Comparison of ENCODE assay signal across 8 mouse cellular contexts in the genomic region with DNA sequence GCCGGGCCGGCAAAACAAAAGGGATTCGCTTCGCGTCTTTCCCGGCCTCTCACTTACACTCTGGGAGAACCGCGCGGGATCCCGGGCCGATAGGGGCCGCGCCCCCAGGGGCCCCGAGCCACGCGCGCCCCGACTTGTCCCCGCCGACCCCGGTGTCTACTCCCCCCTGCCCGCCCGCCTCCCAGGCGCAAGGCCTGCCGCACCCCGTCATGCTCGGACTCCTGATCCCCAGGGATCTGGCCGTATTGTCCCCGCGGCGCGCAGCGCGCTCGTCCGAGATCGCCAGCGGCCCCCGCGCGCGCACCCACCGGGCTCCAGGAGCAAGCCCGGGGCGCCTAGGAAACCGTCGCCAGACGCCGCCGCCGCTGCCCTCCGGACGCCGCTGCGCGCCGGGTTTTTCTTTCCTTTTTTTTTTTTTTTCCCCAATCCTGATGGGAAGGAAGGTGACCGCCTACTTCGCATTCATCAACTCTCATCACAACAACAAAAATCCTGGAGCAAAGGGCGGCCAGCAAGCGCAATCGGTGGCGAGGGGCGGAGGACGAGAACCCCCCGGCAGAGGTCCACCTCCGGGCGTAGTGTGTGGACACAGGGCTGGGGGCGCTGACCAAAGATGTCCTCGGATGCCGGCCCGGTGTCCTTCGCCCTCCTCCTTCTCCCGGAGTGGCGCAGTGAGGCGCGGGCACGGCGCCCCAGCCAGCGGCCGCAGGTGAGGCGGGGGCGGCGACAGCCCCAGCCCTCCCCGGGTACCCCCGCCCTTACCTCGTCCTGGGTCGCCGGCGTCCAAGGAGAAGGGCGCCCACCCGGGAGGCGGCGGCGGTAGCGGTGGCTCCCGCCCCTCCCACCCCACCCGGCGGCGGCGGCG. TPM values are rescaled to one million over a fixed set of nuclear protein-coding genes. Genes with fewer than 3 reads are reported as not detected.
A peak's percentile ranks its signal among the peaks of the same experiment; 100 is the strongest.
DNase-seq lines count a peak whose midpoint lies in the region; ATAC-seq and TF ChIP-seq lines count a peak whose summit lies in the region.

No protein-coding gene starts in this region.

- H3K27me3 ChIP-seq in embryonic facial prominence, embryonic 13.5 days = peaks cover 9% of the 10 kb centered on the region
- no peaks in the 10 kb centered on the region for H3K27me3 ChIP-seq in heart, embryonic 16.5 days (ENCODE audit: control insufficient read depth, insufficient read depth, low read length)
- H3K27me3 ChIP-seq in lung, postnatal 0 days (replicated peaks; ENCODE audit: insufficient read depth, low read length) = no peaks in the 10 kb centered on the region

- peak overlapping the region; percentile 86 for H3K4me2 ChIP-seq in embryonic facial prominence, embryonic 13.5 days
- peak overlapping the region; percentile 96 for H3K4me2 ChIP-seq in heart, embryonic 16.5 days (ENCODE audit: low read depth, low read length)
- H3K4me2 ChIP-seq in lung, postnatal 0 days (replicated peaks; ENCODE audit: low read depth, low read length) = peak overlapping the region; percentile 91

- H3K27ac ChIP-seq in embryonic facial prominence, embryonic 13.5 days = peak overlapping the region; percentile 98
- peak overlapping the region; percentile 99 for H3K27ac ChIP-seq in heart, embryonic 16.5 days (ENCODE audit: low read length)
- H3K27ac ChIP-seq in lung, postnatal 0 days (ENCODE audit: low read length) = peak overlapping the region; percentile 98

- no peak for TF ChIP-seq EP300 in lung, postnatal 0 days (IDR thresholded peaks at IDR 0.05)

- no peak for TF ChIP-seq CTCF in lung, postnatal 0 days (IDR thresholded peaks at IDR 0.05)

- H3K4me1 ChIP-seq in embryonic facial prominence, embryonic 13.5 days = peaks cover 36% of the 10 kb centered on the region
- H3K4me1 ChIP-seq in heart, embryonic 16.5 days (ENCODE audit: control insufficient read depth, insufficient read depth, low read length) = peaks cover 35% of the 10 kb centered on the region
- H3K4me1 ChIP-seq in lung, postnatal 0 days (ENCODE audit: insufficient read depth, low read depth, low read length) = peaks cover 14% of the 10 kb centered on the region

- no peaks in the 10 kb centered on the region for H3K9me3 ChIP-seq in embryonic facial prominence, embryonic 13.5 days
- no peaks in the 10 kb centered on the region for H3K9me3 ChIP-seq in heart, embryonic 16.5 days (replicated peaks; ENCODE audit: control insufficient read depth, low read length)
- H3K9me3 ChIP-seq in lung, postnatal 0 days (ENCODE audit: low read length) = no peaks in the 10 kb centered on the region

- no peaks in the 10 kb centered on the region for H3K36me3 ChIP-seq in embryonic facial prominence, embryonic 13.5 days
- no peaks in the 10 kb centered on the region for H3K36me3 ChIP-seq in heart, embryonic 16.5 days (ENCODE audit: control insufficient read depth, insufficient read depth)
- no peaks in the 10 kb centered on the region for H3K36me3 ChIP-seq in lung, postnatal 0 days (ENCODE audit: insufficient read depth, low read length)

- WGBS in embryonic facial prominence, embryonic 13.5 days = under 1% methylated on average over 83 of the region's 102 CpGs
- WGBS in heart, embryonic 16.5 days = 0% methylated on average over 65 of the region's 102 CpGs
- whole genome bisulfite sequencing in lung, postnatal 0 days = 4% methylated on average over 53 of the region's 102 CpGs

- ATAC-seq in embryonic facial prominence, embryonic 13.5 days (ENCODE audit: insufficient number of reproducible peaks, insufficient read depth, low FRiP score, low TSS enrichment, low read depth) = peak; percentile 16
- peak; percentile 3; the same call in 1 of the 2 replicates for ATAC-seq in heart, embryonic 16.5 days (replicated peaks; ENCODE audit: extremely low read depth, insufficient read depth, low FRiP score)
- peak; percentile 12 for ATAC-seq in lung, postnatal 0 days
- ATAC-seq in frontal cortex, adult (ENCODE audit: low TSS enrichment) = no peak

- H3K9ac ChIP-seq in embryonic facial prominence, embryonic 13.5 days = peak overlapping the region; percentile 98
- H3K9ac ChIP-seq in heart, embryonic 16.5 days (ENCODE audit: low read length) = peak overlapping the region; percentile 98
- peak overlapping the region; percentile 90 for H3K9ac ChIP-seq in lung, postnatal 0 days (replicated peaks; ENCODE audit: low read depth)

- DNase-seq in CD4-positive helper T cell, adult 2 months (ENCODE audit: low read depth, low spot score) = peak; percentile 3
- peak; percentile 61 for DNase-seq in ZHBTc4 (ENCODE audit: low read depth, low spot score)
- peak; percentile 53 to 72 for DNase-seq in kidney, postnatal 36 days
- DNase-seq in lung, postnatal 0 days (ENCODE audit: low spot score) = peak; percentile 72
- DNase-seq in right cerebral cortex, postnatal 14 days = peak; percentile 39

- peak overlapping the region; percentile 96 for H3K4me3 ChIP-seq in embryonic facial prominence, embryonic 13.5 days
- peak overlapping the region; percentile 94 for H3K4me3 ChIP-seq in heart, embryonic 16.5 days (ENCODE audit: low read length)
- peak overlapping the region; percentile 92 for H3K4me3 ChIP-seq in lung, postnatal 0 days (ENCODE audit: low read depth, low read length)

RNA-seq across cellular contexts. Expression of gene Fgfr2, which starts 0.5 kb away (rescaled TPM):
- 174 and 195 TPM in 2 replicates for polyA plus RNA-seq in embryonic facial prominence, embryonic 13.5 days (2015; fragmentation: Nextera tagmentation; extraction: Ambion mirVana)
- 20.3 and 27.2 TPM in 2 replicates for polyA plus RNA-seq in heart, embryonic 16.5 days (2015; fragmentation: Nextera tagmentation; extraction: Ambion mirVana)
- polyA plus RNA-seq in lung, postnatal 0 days (2015; fragmentation: Nextera tagmentation; extraction: Ambion mirVana) = 100 and 110 TPM in 2 replicates

RNA-seq across cellular contexts. Expression of gene Ctbp2, which starts 1.5 kb away (rescaled TPM):
- polyA plus RNA-seq in embryonic facial prominence, embryonic 13.5 days (2015; fragmentation: Nextera tagmentation; extraction: Ambion mirVana) = 93.4 and 107 TPM in 2 replicates
- polyA plus RNA-seq in heart, embryonic 16.5 days (2015; fragmentation: Nextera tagmentation; extraction: Ambion mirVana) = 44.6 and 45.1 TPM in 2 replicates
- polyA plus RNA-seq in lung, postnatal 0 days (2015; fragmentation: Nextera tagmentation; extraction: Ambion mirVana) = 45.6 and 51.2 TPM in 2 replicates

Comparison
In these comparisons a context has a peak if more than half of its experiments do, and no peak if none do; other contexts are left out.
1. DNase-seq: peak in every context shown above with its lines; median percentile 72 in lung, postnatal 0 days; 62 in kidney, postnatal 36 days; 61 in ZHBTc4; 39 in right cerebral cortex, postnatal 14 days; 3 in CD4-positive helper T cell, adult 2 months.